Mouse (Mus musculus): ENCODE measurements at regions not wholly inside any gene's neighbourhood (a gene's known extent, or its start where the extent isn't known, plus 50 kb on each side); places are given as distances from the start of the nearest gene placed in this dataset.

DNA sequence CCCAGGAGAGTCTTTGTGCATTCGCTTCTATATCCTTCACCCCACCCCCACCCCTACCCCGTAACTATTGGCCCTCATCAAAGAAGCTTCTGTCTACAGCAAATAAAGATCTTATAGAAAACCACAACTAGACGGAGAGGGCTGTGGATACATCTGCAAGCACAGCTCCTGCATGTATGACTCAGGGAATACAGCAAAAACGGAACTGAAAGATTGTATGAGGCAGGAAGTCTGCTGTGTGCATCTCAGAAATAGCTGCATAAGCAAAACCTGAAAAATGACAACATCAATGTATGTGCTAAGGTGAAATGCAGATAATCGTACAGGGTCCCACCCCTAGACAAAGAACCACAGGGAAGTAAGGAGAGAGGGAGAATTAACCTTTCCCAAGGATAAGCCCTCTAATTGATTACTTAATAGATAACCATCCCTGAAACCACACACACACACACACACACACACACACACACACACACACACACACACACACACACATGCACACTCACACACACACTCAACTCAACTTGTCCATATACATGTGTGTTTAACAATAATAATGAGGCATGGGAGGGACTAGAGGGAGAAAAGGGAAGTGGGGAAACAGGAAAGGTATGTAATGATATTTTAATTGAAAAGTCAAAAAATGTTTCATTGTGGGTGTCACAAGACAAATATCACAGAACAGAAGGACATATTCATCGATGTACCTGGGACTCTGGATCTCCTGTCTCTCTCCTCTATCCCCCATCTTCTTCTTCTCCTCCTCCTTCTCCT, 416.6 kb downstream of the Rprm start:
- TF ChIP-seq POLR2A (IDR thresholded peaks at IDR 0.05; ENCODE audit: insufficient read depth, low read length) (no peak), CTCF (IDR thresholded peaks at IDR 0.05; ENCODE audit: low read depth, low read length) (no peak), EP300 (IDR thresholded peaks at IDR 0.05; ENCODE audit: insufficient read depth, low read depth, low read length) (no peak)

All from ES-Bruce4 (cell line).